Mouse (Mus musculus): Measurements from ENCODE around the gene Tmem273.

Gene Tmem273

DNA sequence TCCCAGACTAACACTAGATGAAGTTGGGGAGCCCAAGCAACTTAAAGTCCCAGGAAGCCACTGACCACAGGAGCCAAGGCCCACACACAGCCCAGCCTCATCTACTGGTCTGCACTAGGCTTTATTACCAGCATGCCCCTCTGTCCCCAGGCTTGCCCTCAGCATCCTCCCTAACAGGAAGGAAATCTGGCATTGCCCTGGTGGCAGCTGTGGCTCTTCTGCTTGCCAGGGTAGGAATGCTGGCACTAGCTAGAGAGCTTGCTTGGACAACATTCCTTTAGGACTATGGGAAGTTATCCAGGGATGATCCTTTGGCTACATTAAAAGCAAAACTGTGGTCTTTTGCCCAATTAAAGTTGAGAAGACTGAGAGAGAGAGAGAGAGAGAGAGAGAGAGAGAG is 24.3 kb downstream of the Tmem273 start:
- in situ Hi-C loops (cut with MseI, MboI), result no loop called here

DNA sequence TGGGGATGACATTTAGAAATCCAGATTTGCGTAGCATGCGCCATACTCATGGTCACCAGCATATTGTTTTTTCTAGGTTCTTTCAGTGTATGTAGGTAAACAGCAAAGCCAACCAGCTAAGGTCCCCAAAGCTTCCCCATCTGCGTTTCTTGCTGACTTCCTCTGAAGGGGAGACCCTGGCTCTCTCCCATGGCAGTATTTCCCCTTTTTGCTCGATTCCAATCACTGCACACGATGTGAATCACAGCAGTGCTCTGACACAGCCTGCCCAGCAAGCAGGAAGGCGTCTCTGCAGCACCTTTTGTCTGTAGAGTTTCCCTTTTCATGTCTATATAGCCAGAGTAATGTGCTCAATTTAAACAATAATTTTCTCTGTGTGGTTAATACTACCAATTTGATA is 26.7 kb downstream of the Tmem273 start:
- in situ Hi-C loops (cut with MseI, MboI), result no loop called here

DNA sequence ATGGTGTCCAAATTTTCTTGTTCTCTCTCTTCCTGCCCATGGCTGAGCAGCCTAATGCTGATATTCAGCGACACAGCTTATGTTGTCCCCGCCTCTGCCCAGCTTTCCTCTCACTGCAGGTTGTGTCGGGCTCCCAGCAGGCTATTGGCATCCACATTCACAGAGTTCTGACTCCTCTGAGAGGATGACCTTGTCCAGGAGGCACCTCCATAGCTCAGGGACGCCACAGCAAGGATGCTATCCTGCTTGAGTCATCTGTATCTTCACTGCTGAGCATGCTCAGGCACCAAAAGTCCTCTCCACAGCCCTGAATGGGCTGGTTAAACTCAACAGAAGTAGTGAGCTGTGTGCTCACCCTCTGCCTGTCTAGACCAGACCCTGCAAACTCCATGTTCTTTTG is 29.2 kb downstream of the Tmem273 start:
- in situ Hi-C loops (cut with MseI, MboI), result no loop called here

DNA sequence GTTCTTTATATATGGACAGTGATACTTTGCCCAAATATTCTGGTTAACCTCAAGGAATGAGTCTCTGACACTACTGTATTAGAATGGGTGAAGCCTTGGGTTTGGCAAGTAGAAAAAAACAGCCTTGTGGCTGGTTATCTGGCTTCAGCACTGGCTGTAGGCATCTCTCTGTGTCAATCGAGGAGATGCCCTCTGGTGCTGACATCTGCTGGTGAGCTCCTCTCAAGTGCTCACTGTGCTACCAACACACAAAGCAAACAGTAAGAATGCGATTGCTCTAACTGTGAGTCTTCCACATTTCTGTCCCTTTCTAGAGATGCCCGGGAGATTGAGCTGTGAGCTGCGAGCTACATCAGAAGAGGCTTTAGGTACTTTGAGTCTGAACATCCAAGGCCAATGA is 30.8 kb downstream of the Tmem273 start:
- in situ Hi-C loops (cut with MseI, MboI), result no loop called here

GRCm38 (mm10) chr14:32817258-32817657 is 31.5 kb downstream of the Tmem273 start:
- in situ Hi-C loops (cut with MseI, MboI), result no loop called here

GRCm38 (mm10) chr14:32819297-32819696 is 33.5 kb downstream of the Tmem273 start:
- in situ Hi-C loops (cut with MseI, MboI), result no loop called here

GRCm38 (mm10) chr14:32822812-32823211 is 37.0 kb downstream of the Tmem273 start:
- in situ Hi-C loops (cut with MseI, MboI), result no loop called here

GRCm38 (mm10) chr14:32823861-32824260 is 38.1 kb downstream of the Tmem273 start:
- in situ Hi-C loops (cut with MseI, MboI), result no loop called here

DNA sequence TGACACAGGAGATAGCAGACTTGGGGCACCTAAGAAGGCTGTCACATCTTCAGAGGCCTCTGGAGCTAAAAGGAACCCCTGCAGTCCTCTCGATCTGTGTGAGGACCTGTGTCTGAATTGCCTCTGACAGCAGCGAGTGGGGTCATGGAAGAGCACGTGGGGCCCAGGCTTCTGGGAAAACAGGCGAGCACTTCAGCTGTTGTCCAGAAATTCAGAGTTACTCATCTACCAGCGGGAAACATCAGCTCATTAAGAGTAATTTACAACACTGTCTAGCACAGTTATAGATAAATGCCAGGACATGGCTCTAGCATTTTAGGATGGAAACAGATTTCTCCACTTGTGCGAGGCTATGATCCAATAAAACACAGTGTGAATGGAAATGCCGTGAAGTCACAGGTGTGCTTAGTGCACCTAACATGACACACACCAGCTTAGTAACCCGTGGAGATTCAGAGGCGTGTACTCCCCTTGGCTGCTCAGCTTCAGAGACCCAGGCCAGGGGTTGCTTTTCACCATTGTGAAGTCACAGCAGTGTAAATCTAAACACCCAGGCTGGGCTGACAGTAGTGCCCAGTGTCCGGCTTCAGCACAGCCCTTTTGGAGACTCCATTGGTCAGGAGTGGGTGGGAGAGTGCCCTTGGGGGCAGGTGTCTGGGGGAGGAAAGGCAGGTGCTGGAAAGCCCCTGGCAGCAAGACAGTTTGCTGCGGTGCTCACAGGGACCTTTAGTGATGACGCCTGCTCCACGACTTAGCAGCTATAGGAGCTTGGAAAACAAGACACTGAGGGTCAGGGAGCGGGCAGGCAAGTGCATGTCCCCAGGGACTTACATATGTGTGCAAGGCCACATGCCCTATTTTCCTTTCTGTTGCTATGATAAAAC is 38.7 kb downstream of the Tmem273 start:
- in situ Hi-C loops (cut with MseI, MboI), result no loop called here

DNA sequence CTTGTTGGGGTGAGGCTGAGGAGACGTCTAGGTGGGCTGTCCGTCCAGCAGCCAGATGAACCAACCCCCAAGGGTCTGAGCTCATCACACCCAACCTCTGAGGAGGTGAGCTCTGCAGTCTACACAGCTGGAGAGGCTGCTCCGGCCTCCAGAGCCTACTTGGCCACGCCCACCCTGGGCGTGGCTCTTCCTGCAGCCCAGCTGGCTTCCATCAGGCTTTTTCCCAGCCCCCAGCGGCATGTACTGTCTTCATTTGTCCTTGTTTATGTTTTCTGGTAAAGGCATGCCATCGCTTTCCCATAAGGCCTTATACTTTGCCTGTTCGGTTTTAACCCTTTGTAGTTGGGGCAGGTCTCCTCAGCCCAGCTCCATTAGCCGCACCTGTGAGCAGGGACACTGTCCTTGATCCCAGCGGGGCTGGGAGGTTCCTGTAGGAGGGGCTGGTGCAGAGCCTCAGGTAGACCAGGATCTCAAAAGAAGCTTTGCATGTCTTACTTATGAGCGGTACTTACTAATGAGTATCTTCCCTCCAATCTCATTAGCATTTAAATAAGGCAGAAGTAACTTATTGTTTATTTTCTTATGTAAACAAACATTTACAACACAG is 39.8 kb downstream of the Tmem273 start:
- in situ Hi-C loops (cut with MseI, MboI), result no loop called here

GRCm38 (mm10) chr14:32827165-32827564 is 41.4 kb downstream of the Tmem273 start:
- in situ Hi-C loops (cut with MseI, MboI), result no loop called here

GRCm38 (mm10) chr14:32827994-32828650 is 42.4 kb downstream of the Tmem273 start:
- in situ Hi-C loops (cut with MseI, MboI), result no loop called here

GRCm38 (mm10) chr14:32833847-32834246 is 48.1 kb downstream of the Tmem273 start, which contains the start of gene Fam170b:
Fam170b (plus strand) TSS chr14:32833962.
- in situ Hi-C loops (cut with MseI, MboI), result no loop called here

GRCm38 (mm10) chr14:32835181-32835580 is 49.4 kb downstream of the Tmem273 start:
- in situ Hi-C loops (cut with MseI, MboI), result no loop called here

GRCm38 (mm10) chr14:32835596-32835995 is 49.8 kb downstream of the Tmem273 start:
- in situ Hi-C loops (cut with MseI, MboI), result no loop called here

- in situ Hi-C loops (cut with MseI, MboI), result no loop called here
Measured at GRCm38 (mm10) chr14:32836191-32836590, 50.4 kb downstream of the Tmem273 start.

- in situ Hi-C loops (cut with MseI, MboI), result no loop called here
Measured at GRCm38 (mm10) chr14:32842052-32842451, 56.3 kb downstream of the Tmem273 start.

DNA sequence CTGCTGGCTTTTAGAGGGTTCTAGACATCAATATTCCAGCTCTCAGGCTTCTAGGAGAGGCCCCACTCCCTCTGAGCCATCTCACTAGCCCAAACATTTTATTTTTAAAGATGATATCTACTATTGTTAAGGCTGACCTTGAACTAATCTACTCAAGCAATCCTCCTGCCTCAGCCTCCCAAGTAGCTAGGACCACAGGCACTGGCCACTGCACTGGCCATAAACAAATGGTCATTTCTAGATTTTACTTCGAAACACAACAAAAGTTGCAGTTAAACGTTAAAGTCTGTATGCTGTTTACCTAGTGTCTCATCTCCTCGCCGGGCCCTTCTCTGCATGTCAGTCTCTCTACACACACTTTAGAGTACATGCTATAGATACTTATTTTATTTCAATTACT is 68.3 kb downstream of the Tmem273 start:
- in situ Hi-C loops (cut with MseI, MboI), result no loop called here

GRCm38 (mm10) chr14:32856246-32856645 is 70.5 kb downstream of the Tmem273 start:
- in situ Hi-C loops (cut with MseI, MboI), result no loop called here

DNA sequence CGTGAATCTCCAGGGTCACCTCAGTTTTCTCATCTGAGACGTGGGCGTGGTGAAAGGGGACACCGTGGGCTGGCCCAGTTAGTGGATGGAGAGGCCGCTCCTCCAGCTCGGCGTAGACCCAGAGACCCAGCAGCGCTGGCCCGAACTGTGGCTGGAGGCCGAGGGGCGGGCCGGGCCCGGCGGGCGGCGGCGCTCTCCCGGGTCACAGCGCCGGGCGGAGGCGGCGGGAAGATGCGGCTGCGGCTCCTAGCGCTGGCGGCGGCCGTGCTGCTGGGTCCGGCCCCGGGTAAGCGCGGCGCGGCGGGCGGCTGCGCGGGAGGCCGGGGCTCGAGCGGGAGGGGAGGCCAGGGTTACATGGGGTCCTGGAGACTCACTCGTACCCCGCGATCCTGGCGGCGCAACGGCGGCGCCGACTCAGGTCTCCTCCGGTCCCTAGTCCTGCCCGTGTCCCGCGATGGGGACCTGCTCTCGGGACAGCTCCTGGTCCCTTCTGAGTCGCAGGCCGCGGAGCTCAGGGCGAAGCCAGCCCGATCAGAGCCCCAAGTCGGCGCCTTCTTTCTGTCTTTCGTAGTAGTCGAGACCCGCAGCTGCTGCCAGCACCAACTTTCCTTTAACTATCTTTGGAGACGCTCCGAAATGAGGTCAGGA is 71.0 kb downstream of the Tmem273 start, which contains the start of gene Vstm4:
Gene Vstm4 (plus strand): TSS at position 76 of the 648 bp plus-strand sequence.
- in situ Hi-C loops (cut with MseI, MboI), result no loop called here

GRCm38 (mm10) chr14:32858361-32858760 is 72.6 kb downstream of the Tmem273 start:
- in situ Hi-C loops (cut with MseI, MboI), result no loop called here

DNA sequence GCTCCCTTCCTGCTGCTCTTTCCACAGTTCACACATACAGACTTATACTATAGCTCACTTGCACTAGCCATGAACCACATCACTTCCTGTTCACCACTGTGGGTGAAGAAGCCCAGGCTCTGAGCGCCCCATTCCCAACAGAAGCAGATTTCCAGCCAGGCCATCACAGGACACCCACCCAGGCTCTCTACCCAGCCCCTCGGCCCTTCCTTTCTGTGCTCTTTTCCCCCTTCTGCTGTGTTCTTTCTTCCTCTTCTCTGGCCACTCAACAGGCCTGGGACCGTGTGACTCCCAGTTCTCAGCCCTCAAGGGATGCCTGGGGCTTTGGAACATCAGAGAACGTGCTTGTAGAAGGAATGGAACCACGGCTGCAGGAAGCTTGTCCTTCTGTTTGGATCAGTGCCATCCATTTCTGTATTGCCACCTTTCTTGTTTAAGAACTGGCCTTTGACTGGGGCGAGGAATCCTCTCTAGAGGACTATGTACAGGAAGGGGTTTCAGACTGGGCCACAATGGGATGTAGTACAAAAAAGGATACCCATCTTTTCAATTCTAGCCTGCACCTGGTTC is 73.3 kb downstream of the Tmem273 start:
- in situ Hi-C loops (cut with MseI, MboI), result no loop called here

All from mouse trophoblast stem cell (cell line).